Mouse (Mus musculus): ENCODE results near the gene Olfr750. TPM values are rescaled to one million over a fixed set of nuclear protein-coding genes. Genes with fewer than 3 reads are reported as not detected.

Olfr750 gene
- total and polyA plus RNA-seq, 3 experiments = not detected

DNA sequence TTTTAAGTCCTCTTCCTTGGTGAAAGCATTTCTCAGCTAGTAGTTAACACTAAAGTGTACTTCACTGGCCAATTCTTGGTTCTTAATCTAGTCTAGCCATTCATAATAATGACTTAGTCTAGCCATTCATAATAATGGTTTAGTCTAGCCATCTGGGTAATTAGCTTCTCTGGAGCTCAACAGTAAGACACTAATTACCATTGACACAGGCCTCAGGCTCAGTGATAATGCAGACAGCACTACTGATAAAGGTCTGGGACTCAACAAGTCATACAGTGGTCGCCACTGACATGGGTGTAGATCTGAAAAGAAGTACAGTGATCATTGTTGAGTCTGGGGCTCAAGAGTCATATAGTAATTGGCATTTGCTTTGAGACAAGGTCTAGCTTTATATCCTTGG, 49.4 kb downstream of the Olfr750 start:
- no peaks in the 10 kb centered on the region for H3K27me3 ChIP-seq (replicated peaks)
- no peak overlapping the region for H3K27ac ChIP-seq (ENCODE audit: insufficient read depth, low read depth)
- no peaks in the 10 kb centered on the region for H3K79me2 ChIP-seq (replicated peaks; ENCODE audit: control insufficient read depth, extremely low read depth, insufficient read depth, poor library complexity, severe bottlenecking)
- peaks cover 2% of the 10 kb centered on the region for H3K9me3 ChIP-seq (replicated peaks; ENCODE audit: low read length)
- H3K36me3 ChIP-seq (replicated peaks in 1 of 2; ENCODE audit: control insufficient read depth in 1 of 2, insufficient read depth in 1 of 2, low read length in 1 of 2) = no peaks in the 10 kb centered on the region
- H3K4me2 ChIP-seq (ENCODE audit: insufficient read depth, low read depth, poor library complexity, severe bottlenecking) = no peak overlapping the region
- dilution Hi-C loops (cut with MboI; ENCODE audit: extremely low pct_ligation_motif_present, extremely low pct_unique_long_range_greater_than_20kb, low sequenced_read_pairs) = no loop called here
- peaks cover 0 to 8% of the 10 kb centered on the region in 2 experiments; a peak in 2 of 4 replicates for H3K4me1 ChIP-seq (ENCODE audit: control insufficient read depth in 1 of 2, insufficient read depth in 2 of 2)
- in situ Hi-C loops (cut with MboI; ENCODE audit: low pct_ligation_motif_present, low pct_unique_long_range_greater_than_20kb, low sequenced_read_pairs) = loop anchor here (5.0 to 10.0 kb wide), 2 partner anchors 37 to 70 kb away; partner anchors contain the start of genes Ang and Rnase4
- DNase-seq (ENCODE audit: extremely low read depth) = no peak
- TF ChIP-seq TBP (conservative IDR thresholded peaks at IDR 0.05; ENCODE audit: low read depth, low read length) = peak; percentile 83
- no peak for TF ChIP-seq GABPA (IDR thresholded peaks at IDR 0.05; ENCODE audit: insufficient replicate concordance, low read depth, low read length)
- no peak for TF ChIP-seq ETS1 (conservative IDR thresholded peaks at IDR 0.05; ENCODE audit: low read depth, low read length)
- H3K4me3 ChIP-seq (replicated peaks in 1 of 3; ENCODE audit: low read depth in 2 of 3, low read length in 2 of 3, poor library complexity in 1 of 3) = no peak overlapping the region
- no peak overlapping the region for H3K9ac ChIP-seq (ENCODE audit: insufficient read depth, low read depth)

DNA sequence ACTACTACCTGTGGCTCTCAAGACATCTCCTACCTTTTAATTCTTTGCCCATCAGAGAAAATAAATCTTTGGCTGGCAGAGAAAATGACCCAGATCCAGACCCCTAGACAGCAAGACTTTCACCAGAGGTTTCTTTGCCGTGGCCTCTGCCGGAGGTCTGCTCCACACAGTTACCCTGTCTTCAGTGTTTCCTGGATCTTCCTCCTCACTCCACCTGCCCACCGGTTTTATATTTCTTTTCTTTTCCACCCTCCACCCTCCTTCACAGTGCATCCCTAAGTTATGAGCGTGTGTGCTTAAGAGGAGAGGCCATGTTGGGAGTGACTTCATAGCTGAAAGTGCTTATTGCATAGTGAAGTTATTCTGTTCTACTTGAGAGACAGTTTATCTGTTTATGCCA, 50.8 kb downstream of the Olfr750 start:
- Histone ChIP-seq H3K9me3 (replicated peaks; ENCODE audit: low read length) (peaks cover 2% of the 10 kb centered on the region), H3K79me2 (replicated peaks; ENCODE audit: control insufficient read depth, extremely low read depth, insufficient read depth, poor library complexity, severe bottlenecking) (no peaks in the 10 kb centered on the region), H3K4me3 (replicated peaks in 1 of 3; ENCODE audit: low read depth in 2 of 3, low read length in 2 of 3, poor library complexity in 1 of 3) (no peak overlapping the region), H3K9ac (ENCODE audit: insufficient read depth, low read depth) (no peak overlapping the region), H3K27ac (ENCODE audit: insufficient read depth, low read depth) (no peak overlapping the region), H3K4me1 (ENCODE audit: control insufficient read depth in 1 of 2, insufficient read depth in 2 of 2) (peaks cover 0 to 8% of the 10 kb centered on the region in 2 experiments; a peak in 2 of 4 replicates), H3K4me2 (ENCODE audit: insufficient read depth, low read depth, poor library complexity, severe bottlenecking) (no peak overlapping the region), H3K36me3 (replicated peaks in 1 of 2; ENCODE audit: control insufficient read depth in 1 of 2, insufficient read depth in 1 of 2, low read length in 1 of 2) (no peaks in the 10 kb centered on the region), H3K27me3 (replicated peaks) (no peaks in the 10 kb centered on the region)
- DNase-seq (ENCODE audit: extremely low read depth) = no peak
- no peak for TF ChIP-seq CTCF (conservative IDR thresholded peaks at IDR 0.05 in 1 of 2, IDR thresholded peaks at IDR 0.05 in 1 of 2; ENCODE audit: low read depth in 2 of 2, low read length in 2 of 2)
- no peak for TF ChIP-seq RAD21 (IDR thresholded peaks at IDR 0.05; ENCODE audit: low read depth, low read length)
- TF ChIP-seq KAT2A (IDR thresholded peaks at IDR 0.05; ENCODE audit: insufficient replicate concordance, low read length) = no peak
- TF ChIP-seq MAX (IDR thresholded peaks at IDR 0.05; ENCODE audit: low read length) = no peak
- TF ChIP-seq CHD2 (IDR thresholded peaks at IDR 0.05; ENCODE audit: low read length) = no peak
- no peak for TF ChIP-seq TCF12 (IDR thresholded peaks at IDR 0.05; ENCODE audit: low read depth, low read length)
- TF ChIP-seq ZNF384 (IDR thresholded peaks at IDR 0.05; ENCODE audit: low read depth, low read length) = no peak
- TF ChIP-seq NELFE (IDR thresholded peaks at IDR 0.05; ENCODE audit: low read depth, low read length) = no peak
- no peak for TF ChIP-seq GABPA (IDR thresholded peaks at IDR 0.05; ENCODE audit: insufficient replicate concordance, low read depth, low read length)
- in situ Hi-C loops (cut with MboI; ENCODE audit: low pct_ligation_motif_present, low pct_unique_long_range_greater_than_20kb, low sequenced_read_pairs) = loop anchor here (5.0 to 10.0 kb wide), 2 partner anchors 39 to 71 kb away; partner anchors contain the start of genes Ang and Rnase4
- dilution Hi-C loops (cut with MboI; ENCODE audit: extremely low pct_ligation_motif_present, extremely low pct_unique_long_range_greater_than_20kb, low sequenced_read_pairs) = no loop called here

DNA sequence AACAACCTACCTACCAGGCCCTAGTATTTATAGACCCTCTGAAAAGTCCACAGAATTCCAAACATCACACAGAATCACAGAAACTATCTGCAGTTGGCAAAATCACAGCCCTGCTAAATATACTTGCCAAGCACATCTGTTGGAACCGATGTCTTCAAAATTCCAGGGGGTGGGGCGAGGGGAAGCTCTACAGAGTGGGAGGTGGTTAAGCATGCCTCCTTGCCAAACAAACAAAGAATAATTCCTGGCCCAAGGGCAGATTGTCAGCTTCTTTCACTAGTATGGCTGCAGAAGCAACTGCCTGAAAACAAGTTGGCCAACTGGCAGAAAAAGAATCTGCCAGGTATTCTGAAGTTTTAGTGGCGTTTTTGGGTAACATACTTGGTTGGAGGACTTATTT, 57.0 kb downstream of the Olfr750 start:
- no peak overlapping the region for H3K27ac ChIP-seq (ENCODE audit: insufficient read depth, low read depth)
- TF ChIP-seq ZNF384 (IDR thresholded peaks at IDR 0.05; ENCODE audit: low read depth, low read length) (no peak), USF2 (conservative IDR thresholded peaks at IDR 0.05; ENCODE audit: low read depth, low read length) (no peak), E2F4 (IDR thresholded peaks at IDR 0.05; ENCODE audit: insufficient replicate concordance, low read depth, low read length) (no peak), CHD2 (IDR thresholded peaks at IDR 0.05; ENCODE audit: low read length) (no peak), HCFC1 (IDR thresholded peaks at IDR 0.05; ENCODE audit: low read depth, low read length) (no peak), PAX5 (IDR thresholded peaks at IDR 0.05; ENCODE audit: low read length) (no peak), BHLHE40 (IDR thresholded peaks at IDR 0.05; ENCODE audit: low read depth, low read length) (no peak), RCOR1 (conservative IDR thresholded peaks at IDR 0.05; ENCODE audit: low read depth, low read length) (no peak), MYC (IDR thresholded peaks at IDR 0.05; ENCODE audit: low read depth, low read length) (no peak), ETS1 (conservative IDR thresholded peaks at IDR 0.05; ENCODE audit: low read depth, low read length) (no peak)
- no peaks in the 10 kb centered on the region; a peak in 1 of 4 replicates for H3K4me1 ChIP-seq (ENCODE audit: control insufficient read depth in 1 of 2, insufficient read depth in 2 of 2)
- H3K79me2 ChIP-seq (replicated peaks; ENCODE audit: control insufficient read depth, extremely low read depth, insufficient read depth, poor library complexity, severe bottlenecking) = no peaks in the 10 kb centered on the region
- no peak overlapping the region for H3K9ac ChIP-seq (ENCODE audit: insufficient read depth, low read depth)
- in situ Hi-C loops (cut with MboI; ENCODE audit: low pct_ligation_motif_present, low pct_unique_long_range_greater_than_20kb, low sequenced_read_pairs) = no loop called here
- dilution Hi-C loops (cut with MboI; ENCODE audit: extremely low pct_ligation_motif_present, extremely low pct_unique_long_range_greater_than_20kb, low sequenced_read_pairs) = no loop called here
- H3K27me3 ChIP-seq (replicated peaks) = no peaks in the 10 kb centered on the region
- no peak overlapping the region for H3K4me2 ChIP-seq (ENCODE audit: insufficient read depth, low read depth, poor library complexity, severe bottlenecking)
- no peak overlapping the region for H3K4me3 ChIP-seq (replicated peaks in 1 of 3; ENCODE audit: low read depth in 2 of 3, low read length in 2 of 3, poor library complexity in 1 of 3)
- peaks cover 2% of the 10 kb centered on the region for H3K9me3 ChIP-seq (replicated peaks; ENCODE audit: low read length)
- no peaks in the 10 kb centered on the region for H3K36me3 ChIP-seq (replicated peaks in 1 of 2; ENCODE audit: control insufficient read depth in 1 of 2, insufficient read depth in 1 of 2, low read length in 1 of 2)
- DNase-seq (ENCODE audit: extremely low read depth) = no peak
